Mouse (Mus musculus): ENCODE results near the gene Crlf1.

DNA sequence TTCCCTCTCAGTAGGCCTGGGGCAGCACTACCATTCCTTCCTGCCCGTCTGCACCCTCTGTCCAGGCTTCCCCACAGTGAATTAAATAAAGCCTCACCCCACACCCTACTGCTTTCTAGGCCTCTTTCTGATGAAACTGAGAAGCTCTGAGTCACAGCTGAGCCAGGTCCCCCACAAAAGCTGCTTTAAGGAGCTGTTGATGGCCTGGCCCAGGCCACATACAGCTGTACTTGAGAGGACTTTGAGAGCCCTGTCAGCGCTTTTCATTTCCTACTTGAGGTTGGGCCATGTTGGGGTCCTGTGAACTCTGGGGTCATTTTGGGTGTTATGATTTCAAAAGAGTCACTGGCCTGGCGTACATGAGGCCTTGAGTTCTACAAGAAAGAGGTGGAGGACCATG lies 42.3 kb downstream of the Crlf1 start:
- TF ChIP-seq CTCF (IDR thresholded peaks at IDR 0.05; ENCODE audit: insufficient read depth, low read depth, low read length): no peak
- no peak for TF ChIP-seq POLR2A (IDR thresholded peaks at IDR 0.05; ENCODE audit: insufficient read depth, low read depth, low read length)
